Mouse (Mus musculus) forebrain, embryonic 11.5 days (tissue): Measurements from ENCODE around the gene Depp1. TPM values are rescaled to one million over a fixed set of nuclear protein-coding genes. Genes with fewer than 3 reads are reported as not detected.

ENCODE experiments used
- microRNA-seq: library from miRNA; unstranded; fragments of <30 nt; microRNA quantifications from one replicate; pipeline ENCODE4, GENCODE M21; 2016; ENCODE audit not compliant: insufficient number of aligned reads
- polyA plus RNA-seq: library from polyadenylated mRNA; unstranded; fragments of >200 nt; fragmentation: Nextera tagmentation; extraction: Ambion mirVana; gene quantifications from 2 replicates; pipeline ENCODE4 v1.2.1, GENCODE M21; 2014

Gene Depp1
- polyA plus RNA-seq, 1 experiment from 2014 or later, result 3.9 TPM

Small RNA genes lying within 50 kb of the gene (microRNA-seq; reads per million reads assigned to microRNA genes)
- gene Mir7043, result not detected

Other genes starting within 250 kb of the Depp1 start
- 0.52 and 0.91 TPM in 2 replicates for gene Alox5, start 189.4 kb upstream of the Depp1 start, polyA plus RNA-seq
- not detected in 2 replicates for gene Olfr211, start 161.5 kb upstream of the Depp1 start, polyA plus RNA-seq
- not detected in 2 replicates for gene Olfr212, start 144.1 kb upstream of the Depp1 start, polyA plus RNA-seq
- not detected in 2 replicates for gene Olfr213, start 112.2 kb upstream of the Depp1 start, polyA plus RNA-seq
- 0.33 and 0.48 TPM in 2 replicates for gene Gm5580, start 99.5 kb upstream of the Depp1 start, polyA plus RNA-seq
- not detected in 2 replicates for gene Olfr214, start 96.4 kb upstream of the Depp1 start, polyA plus RNA-seq
- gene Olfr215, start 66.4 kb upstream of the Depp1 start, polyA plus RNA-seq, result not detected in 2 replicates
- 351 and 359 TPM in 2 replicates for gene Zfp422, start 21.6 kb upstream of the Depp1 start, polyA plus RNA-seq
- gene Rassf4, start 23.3 kb downstream of the Depp1 start, polyA plus RNA-seq, result 20.7 and 22.7 TPM in 2 replicates
- gene Tmem72, start 66.3 kb downstream of the Depp1 start, polyA plus RNA-seq, result 0.07 and 0.11 TPM in 2 replicates